Mouse (Mus musculus) gonadal fat pad, adult 2 months (tissue): Measurements from ENCODE around the gene Slirp. TPM values are rescaled to one million over a fixed set of nuclear protein-coding genes. Genes with fewer than 3 reads are reported as not detected.
"Not testable (repeated sequence)": the region's sequence is repeated elsewhere in the genome, so short reads cannot be mapped to it uniquely, and the experiment has no call there.

Source experiments
- DNase-seq: peaks from one replicate; pipeline ENCODE4 v3.0.0-alpha.2; 2012; ENCODE audit warnings: low read depth
- polyA plus RNA-seq: library from polyadenylated mRNA; depleted of rRNA; stranded (reverse); fragments of >200 nt; gene quantifications from 2 replicates; pipeline ENCODE4 v1.2.3, GENCODE M21; 2012; rRNA removed

Slirp gene
- polyA plus RNA-seq, 1 experiment, result 35.7 TPM

GRCm38 (mm10) chr12:87428885-87429284 lies 14.8 kb upstream of the Slirp start:
- no peak for DNase-seq

- DNase-seq, result no peak
Measured at GRCm38 (mm10) chr12:87442177-87443114, 1.2 kb upstream of the Slirp start.

GRCm38 (mm10) chr12:87443115-87443699 lies 489 bp upstream of the Slirp start:
- no peak for DNase-seq

- no peak for DNase-seq
Measured at GRCm38 (mm10) chr12:87444211-87444610, 515 bp downstream of the Slirp start.

GRCm38 (mm10) chr12:87449456-87449855 lies 5.8 kb downstream of the Slirp start:
- DNase-seq, result no peak

GRCm38 (mm10) chr12:87464678-87465297 lies 21.1 kb downstream of the Slirp start:
- DNase-seq, result no peak

- DNase-seq, result peak; percentile 22
Measured at GRCm38 (mm10) chr12:87470263-87471136, 26.8 kb downstream of the Slirp start.

- no peak for DNase-seq
Measured at GRCm38 (mm10) chr12:87471421-87471963, 27.8 kb downstream of the Slirp start.

- DNase-seq, result peak; percentile 56
Measured at GRCm38 (mm10) chr12:87471964-87472786, 28.5 kb downstream of the Slirp start, which contains the start of gene Snw1. TSS of gene Snw1 (minus strand) at chr12:87472274.

GRCm38 (mm10) chr12:87474756-87475155 lies 31.1 kb downstream of the Slirp start:
- peak; percentile 57 for DNase-seq

GRCm38 (mm10) chr12:87482482-87482881 lies 38.8 kb downstream of the Slirp start:
- not testable (repeated sequence) for DNase-seq

GRCm38 (mm10) chr12:87488683-87489082 lies 45.0 kb downstream of the Slirp start:
- peak; percentile 88 for DNase-seq

- not testable (repeated sequence) for DNase-seq
Measured at GRCm38 (mm10) chr12:87494421-87494820, 50.7 kb downstream of the Slirp start, which contains the start of gene Gm5788. TSS of gene Gm5788 (plus strand) at chr12:87494721.

Other genes with a start within 250 kb of the Slirp start
- 0.69 and 0.71 TPM in 2 replicates for gene Samd15, start 244.2 kb upstream of the Slirp start, polyA plus RNA-seq
- gene Tmed8, start 243.4 kb upstream of the Slirp start, polyA plus RNA-seq, result 6.7 and 7.6 TPM in 2 replicates
- 0.35 and 0.72 TPM in 2 replicates for gene Noxred1, start 205.2 kb upstream of the Slirp start, polyA plus RNA-seq
- 28.9 and 36.7 TPM in 2 replicates for gene Vipas39, start 177.6 kb upstream of the Slirp start, polyA plus RNA-seq
- gene Ahsa1, start 177.4 kb upstream of the Slirp start, polyA plus RNA-seq, result 49.4 and 62.6 TPM in 2 replicates
- 6.0 and 8.6 TPM in 2 replicates for gene Ism2, start 144.2 kb upstream of the Slirp start, polyA plus RNA-seq
- gene Sptlc2, start 55.5 kb upstream of the Slirp start, polyA plus RNA-seq, result 12.5 and 17.0 TPM in 2 replicates
- 12.8 and 16.5 TPM in 2 replicates for gene Alkbh1, start 121 bp downstream of the Slirp start, polyA plus RNA-seq
- gene Snw1, start 28.4 kb downstream of the Slirp start, polyA plus RNA-seq, result 10.7 and 11.3 TPM in 2 replicates
- gene Gm5788, start 50.8 kb downstream of the Slirp start, polyA plus RNA-seq, result not detected in 2 replicates
- gene Gm8300, start 70.4 kb downstream of the Slirp start, polyA plus RNA-seq, result 0.05 and 0.14 TPM in 2 replicates
- not detected in 2 replicates for gene Oog1, start 158.8 kb downstream of the Slirp start, polyA plus RNA-seq
- not detected in 2 replicates for gene Gm4027, start 175.0 kb downstream of the Slirp start, polyA plus RNA-seq
- not detected in 2 replicates for gene Gm16381, start 200.7 kb downstream of the Slirp start, polyA plus RNA-seq